10 mouse cellular contexts compared by ENCODE assay signal in the genomic region with DNA sequence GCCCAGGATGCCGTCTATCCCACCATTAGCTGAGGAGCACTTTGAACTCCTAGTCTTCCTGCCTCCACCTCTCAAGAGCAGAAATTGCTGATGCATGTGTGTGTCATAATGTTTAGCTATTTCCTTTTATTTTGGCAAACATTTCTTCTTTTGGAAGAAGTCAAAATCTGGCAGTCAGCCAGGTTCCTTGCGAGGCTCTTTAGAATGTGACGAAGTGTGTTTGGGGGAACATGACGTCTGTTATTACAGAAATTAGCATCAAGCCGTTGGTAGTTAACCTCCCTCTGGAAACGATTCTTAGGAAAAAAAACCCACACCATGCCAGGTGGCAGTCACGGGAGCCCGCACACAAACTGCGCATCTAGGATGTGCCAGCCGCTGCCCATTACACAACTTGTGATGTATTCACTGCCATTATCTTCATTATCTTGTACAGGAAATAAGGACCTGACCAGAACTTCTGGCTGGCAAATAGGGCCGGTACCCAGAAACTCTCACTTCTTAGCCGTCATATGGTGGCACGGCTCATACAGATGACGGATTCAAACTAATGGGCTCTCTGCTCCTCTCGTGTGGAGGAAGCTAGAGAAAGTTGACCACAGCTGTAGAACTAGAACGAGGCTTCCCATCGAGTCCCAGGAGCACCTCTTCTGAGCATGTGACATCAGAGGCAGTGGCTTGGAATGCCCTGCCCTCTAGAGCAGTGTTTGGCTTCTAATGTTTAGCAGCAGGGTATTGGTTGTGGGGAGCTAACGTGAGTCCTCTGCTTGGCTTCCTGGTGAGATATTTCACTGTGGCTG.
DNase-seq lines count a peak whose midpoint lies in the region; ATAC-seq lines count a peak whose summit lies in the region.
"Had no signal": no experiment of that assay in that cellular context is flagged by ENCODE, and none has a peak within 500 bp of the region (broad histone marks: within the 10 kb centered on the region; RNA-seq: fewer than 3 reads in every experiment).

No protein-coding gene starts in this region.

- H3K4me3 ChIP-seq in lung, embryonic 15.5 days: no peak overlapping the region
- no peak overlapping the region for H3K4me3 ChIP-seq in liver, embryonic 12.5 days
- H3K4me3 ChIP-seq: layer of hippocampus, adult 2 months had no signal

- H3K4me2 ChIP-seq in lung, embryonic 15.5 days: no peak overlapping the region
- no peak overlapping the region for H3K4me2 ChIP-seq in liver, embryonic 12.5 days

- ATAC-seq in common myeloid progenitor, adult 5-6 weeks (replicated peaks; ENCODE audit: low read depth, poor library complexity, severe bottlenecking): peak; percentile 70
- ATAC-seq in lung, embryonic 15.5 days (ENCODE audit: borderline replicate concordance, extremely low read depth, low FRiP score, low TSS enrichment): no peak; the same call in 1 of the 2 replicates
- no peak for ATAC-seq in liver, embryonic 12.5 days
- ATAC-seq: midbrain, embryonic 16.5 days had no signal

- peak; percentile 29 for DNase-seq in frontal cortex, postnatal 36 days (ENCODE audit: low spot score in 2 of 2)
- no peak for DNase-seq in frontal cortex, postnatal 10 days (ENCODE audit: low spot score in 2 of 2)
- peak; percentile 76 for DNase-seq in 416B (ENCODE audit: low read depth)
- DNase-seq in thymus, postnatal 10 days (ENCODE audit: low spot score in 2 of 2): no peak
- no peak for DNase-seq in thymus, postnatal 25 days

- no peaks in the 10 kb centered on the region for H3K27me3 ChIP-seq in lung, embryonic 15.5 days
- no peaks in the 10 kb centered on the region for H3K27me3 ChIP-seq in liver, embryonic 12.5 days (replicated peaks)

- H3K4me1 ChIP-seq in lung, embryonic 15.5 days: peaks cover 38% of the 10 kb centered on the region
- H3K4me1 ChIP-seq in liver, embryonic 12.5 days: peaks cover 8% of the 10 kb centered on the region; the same call in 1 of the 2 replicates

- peak overlapping the region; percentile 34 for H3K27ac ChIP-seq in lung, embryonic 15.5 days
- no peak overlapping the region for H3K27ac ChIP-seq in liver, embryonic 12.5 days
- H3K27ac ChIP-seq: layer of hippocampus, adult 2 months had no signal

- WGBS in lung, embryonic 15.5 days: 31% methylated on average over 18 of the region's 18 CpGs
- WGBS in liver, embryonic 12.5 days (ENCODE audit: insufficient replicate concordance): 70% methylated on average over 18 of the region's 18 CpGs

- no peaks in the 10 kb centered on the region for H3K36me3 ChIP-seq in lung, embryonic 15.5 days
- no peaks in the 10 kb centered on the region for H3K36me3 ChIP-seq in liver, embryonic 12.5 days

- no peak overlapping the region for H3K9ac ChIP-seq in lung, embryonic 15.5 days
- H3K9ac ChIP-seq in liver, embryonic 12.5 days: no peak overlapping the region

- H3K9me3 ChIP-seq in lung, embryonic 15.5 days: no peaks in the 10 kb centered on the region
- H3K9me3 ChIP-seq in liver, embryonic 12.5 days (replicated peaks): no peaks in the 10 kb centered on the region

Comparison
In these comparisons a context has a peak if more than half of its experiments do, and no peak if none do; other contexts are left out.
1. DNase-seq: peak in frontal cortex, postnatal 36 days (2 of 2) and 416B (single experiment); none in frontal cortex, postnatal 10 days (0 of 2), thymus, postnatal 10 days (0 of 2) and thymus, postnatal 25 days (single experiment).